Mouse (Mus musculus): ENCODE data around the gene Serpina1f.
"Not testable (repeated sequence)": the region's sequence is repeated elsewhere in the genome, so short reads cannot be mapped to it uniquely, and the experiment has no call there.

GRCm38 (mm10) chr12:103737791-103738580 lies 42.7 kb upstream of the Serpina1f start:
- TF ChIP-seq CTCF, EP300 (IDR thresholded peaks at IDR 0.05; ENCODE audit: low read depth): not testable (repeated sequence)
